Mouse (Mus musculus) bone marrow macrophage, adult 2 months (primary cell): ENCODE measurements around the gene Ppp1cc.
A peak's percentile ranks its signal among the peaks of the same experiment; 100 is the strongest.

Source experiments
- CTCF ChIP-seq: IDR thresholded peaks from 2 replicates; pipeline ENCODE4 v1.5.1; 2012; ENCODE audit warnings: low read depth, mild to moderate bottlenecking, low read length, moderate library complexity
- POLR2A ChIP-seq: IDR thresholded peaks from 2 replicates; pipeline ENCODE4 v1.6.1; 2012; ENCODE audit warnings: mild to moderate bottlenecking, low read depth, low read length, borderline replicate concordance

GRCm38 (mm10) chr5:122142230-122142992, 15.7 kb upstream of the Ppp1cc start:
- peak; percentile 49 for TF ChIP-seq CTCF
- no peak for TF ChIP-seq POLR2A
